Mouse (Mus musculus) WW6 (cell line): ENCODE results near the gene 9930111J21Rik2.
"Not testable (repeated sequence)": the region's sequence is repeated elsewhere in the genome, so short reads cannot be mapped to it uniquely, and the experiment has no call there.

ENCODE experiments used
- DNase-seq: peaks from one replicate; pipeline ENCODE4 v3.0.0-alpha.2; 2013; ENCODE audit warnings: low read depth, low spot score

9930111J21Rik2 gene

DNA sequence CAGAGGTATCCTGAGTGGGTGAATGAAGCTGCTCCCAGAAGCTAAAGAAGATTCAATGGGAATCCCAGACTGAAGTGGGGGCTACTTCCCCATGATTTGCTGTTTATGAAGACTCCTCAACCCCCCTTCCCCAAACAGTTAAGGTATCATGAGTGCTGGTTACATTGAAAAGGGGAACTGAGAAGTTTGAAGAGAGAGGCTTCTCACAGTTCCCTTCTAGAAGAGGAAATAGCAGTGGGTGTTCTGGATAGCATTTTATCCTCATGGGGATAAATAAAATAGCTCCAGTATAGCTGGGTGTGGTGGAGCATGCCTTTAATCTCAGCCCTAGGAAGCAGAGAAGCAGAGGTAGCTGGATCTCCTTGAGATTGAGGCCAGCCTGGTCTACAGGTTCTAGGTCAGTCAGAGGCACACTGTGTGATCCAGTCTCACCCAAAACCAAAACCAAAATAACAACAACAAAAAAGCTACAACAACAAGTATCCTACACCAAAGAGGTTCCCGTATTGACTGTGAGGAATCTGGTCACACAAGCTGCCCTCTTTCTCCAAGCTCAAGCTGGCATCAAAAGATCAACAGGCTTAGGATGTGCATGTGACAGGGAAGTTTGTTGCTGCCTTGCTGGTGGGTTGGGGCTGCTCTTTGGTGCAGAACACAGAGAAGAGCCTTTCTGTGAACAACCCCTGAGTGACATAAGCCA lies 72.7 kb downstream of the 9930111J21Rik2 start, which contains the start of gene Olfr56:
TSS of gene Olfr56 (plus strand) at position 650 of the 700 bp plus-strand sequence.
- not testable (repeated sequence) for DNase-seq

DNA sequence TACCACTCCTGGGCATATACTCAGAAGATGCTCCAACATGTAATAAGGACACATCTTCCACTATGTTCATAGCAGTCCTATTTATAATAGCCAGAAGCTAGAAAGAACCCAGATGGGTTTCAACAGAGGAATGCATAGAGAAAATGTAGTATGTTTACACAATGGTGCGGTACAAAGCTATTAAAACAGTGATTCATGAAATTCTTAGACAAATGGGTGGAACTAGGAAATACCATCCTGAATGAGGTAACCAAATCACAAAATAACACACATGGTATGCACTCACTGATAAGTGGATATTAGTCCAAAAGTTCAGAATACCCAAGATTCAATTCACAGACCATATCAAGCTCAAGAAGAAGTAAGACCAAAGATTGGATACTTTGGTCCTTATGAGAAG lies 76.4 kb downstream of the 9930111J21Rik2 start:
- not testable (repeated sequence) for DNase-seq
